Mouse (Mus musculus) kidney, postnatal 25 days (tissue): Measurements from ENCODE around the gene Pdap1.

ENCODE experiments used
- DNase-seq, 2 experiments: peaks; one replicate each; pipeline ENCODE4 v3.0.0; 2021; ENCODE audit warnings: mixed read lengths in 2 of 2

The Pdap1 gene

GRCm38 (mm10) chr5:145081866-145082613, 58.0 kb downstream of the Pdap1 start:
- DNase-seq: no peak
